Mouse (Mus musculus) liver, embryonic 14.5 days (tissue): ENCODE measurements around the gene Gpr137c. TPM values are rescaled to one million over a fixed set of nuclear protein-coding genes. Genes with fewer than 3 reads are reported as not detected.

ENCODE experiments used
- ATAC-seq: fragments of 200-750 bp; cut with Nextera tagmentation; 2 replicates; pipeline ENCODE4 v1.8.0; 2017; ENCODE audit warnings: moderate number of reproducible peaks, mild to moderate bottlenecking, moderate library complexity; ENCODE audit not compliant: insufficient read depth
- DNase-seq, 3 experiments: peaks; one replicate each; pipeline ENCODE4 v3.0.0-alpha.2; 2012 to 2013; ENCODE audit warnings: low read depth in 3 of 3, low spot score in 3 of 3
- H3K27ac ChIP-seq: fragments of 300-500 bp; sonication (generic); 2 replicates; pipeline ENCODE4 v1.5.1; 2014; ENCODE audit warnings: moderate library complexity, mild to moderate bottlenecking, control low read depth, inconsistent platforms
- H3K27me3 ChIP-seq: fragments of 300-500 bp; sonication (generic); 2 replicates; pipeline ENCODE4 v1.6.1; 2014; ENCODE audit warnings: mild to moderate bottlenecking, low read length, moderate library complexity; ENCODE audit not compliant: control insufficient read depth, insufficient read depth
- H3K36me3 ChIP-seq: fragments of 300-500 bp; sonication (generic); replicated peaks from 2 replicates; pipeline ENCODE4 v1.6.1; 2014; ENCODE audit warnings: low read depth; ENCODE audit not compliant: control insufficient read depth, insufficient read depth
- H3K4me1 ChIP-seq, 2 experiments: fragments of 200-500 bp in 1 of 2; fragments of 300-500 bp in 1 of 2; sonication (generic) in 1 of 2; replicated peaks; 2 replicates each; pipeline ENCODE4 v1.6.1; 2012 to 2014; ENCODE audit warnings: antibody characterized with exemption in 1 of 2, inconsistent platforms in 1 of 2, low read length in 1 of 2; ENCODE audit not compliant: control insufficient read depth in 2 of 2, insufficient read depth in 2 of 2
- H3K4me2 ChIP-seq: fragments of 300-500 bp; sonication (generic); 2 replicates; pipeline ENCODE4 v1.6.1; 2014; ENCODE audit warnings: low read depth, mild to moderate bottlenecking, control low read depth, moderate library complexity
- H3K4me3 ChIP-seq, 2 experiments: fragments of 200-500 bp in 1 of 2; fragments of 300-500 bp in 1 of 2; sonication (generic) in 1 of 2; 2 replicates each; pipeline ENCODE4 v1.5.1; 2012 to 2014; ENCODE audit warnings: low read depth in 2 of 2, low read length in 2 of 2, mild to moderate bottlenecking in 2 of 2, control low read depth in 1 of 2, inconsistent platforms in 1 of 2, moderate library complexity in 1 of 2; ENCODE audit not compliant: insufficient read depth in 1 of 2
- H3K9ac ChIP-seq: fragments of 300-500 bp; sonication (generic); replicated peaks from 2 replicates; pipeline ENCODE4 v1.6.1; 2014; ENCODE audit warnings: mild to moderate bottlenecking, control low read depth, moderate library complexity
- H3K9me3 ChIP-seq: fragments of 300-500 bp; sonication (generic); 2 replicates; pipeline ENCODE4 v1.6.1; 2016; ENCODE audit warnings: low read length, mixed read lengths; ENCODE audit not compliant: control insufficient read depth
- CTCF ChIP-seq: IDR thresholded peaks from 2 replicates; pipeline ENCODE4 v1.5.1; 2016; ENCODE audit warnings: antibody characterized with exemption, low read depth, control low read depth
- EP300 ChIP-seq: IDR thresholded peaks from 2 replicates; pipeline ENCODE4 v1.6.1; 2016; ENCODE audit warnings: antibody characterized with exemption, low read depth
- WGBS: fragments of 180-500 bp; shearing (Covaris S2); extraction: QIAGEN DNeasy Blood & Tissue Kit; methylation state at CpG from one replicate; pipeline ENCODE4 v1.1.7; 2014; ENCODE audit not compliant: insufficient replicate concordance; 5-methylcytosine and 5-hydroxymethylcytosine counted together
- polyA plus RNA-seq, 2 experiments: library from polyadenylated mRNA; depleted of rRNA in 1 of 2; stranded (reverse) in 1 of 2; unstranded in 1 of 2; fragments of >200 nt; fragmentation: Nextera tagmentation in 1 of 2; extraction: Ambion mirVana in 1 of 2; gene quantifications; 2 replicates each; pipeline versions ENCODE4 v1.2.1 to v1.2.3; 2012 to 2014

Gpr137c gene
- polyA plus RNA-seq, 2 experiments: 0.25 to 0.37 TPM

DNA sequence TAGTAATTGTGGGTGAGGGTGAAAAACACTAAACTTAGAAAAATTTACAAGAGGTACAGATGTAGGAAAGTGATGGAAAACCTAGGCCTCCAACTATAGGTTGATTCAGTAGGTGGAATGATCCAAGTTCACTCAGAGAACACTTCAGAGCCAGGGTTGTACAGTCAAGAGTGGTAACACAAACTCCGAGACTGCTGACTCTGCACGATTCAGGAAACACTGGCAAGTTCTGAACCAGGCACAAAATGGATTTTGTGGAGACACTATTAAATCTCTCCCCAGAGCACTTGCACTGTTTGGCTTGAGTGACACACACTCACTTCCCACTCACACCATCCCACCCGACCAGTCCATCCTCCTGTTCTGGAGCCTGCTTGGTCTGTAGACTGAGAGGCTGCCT lies 103.8 kb downstream of the Gpr137c start:
- 74% methylated on average over 3 of the region's 3 CpGs for WGBS
- Histone ChIP-seq H3K9me3 (no peaks in the 10 kb centered on the region), H3K4me2 (no peak overlapping the region), H3K36me3 (no peaks in the 10 kb centered on the region), H3K4me1 (peaks cover 43 to 45% of the 10 kb centered on the region in 2 experiments), H3K9ac (no peak overlapping the region), H3K27ac (no peak overlapping the region), H3K4me3 (no peak overlapping the region), H3K27me3 (no peaks in the 10 kb centered on the region)
- ATAC-seq (no peak), DNase-seq (no peak)
- TF ChIP-seq CTCF (no peak), EP300 (no peak)

DNA sequence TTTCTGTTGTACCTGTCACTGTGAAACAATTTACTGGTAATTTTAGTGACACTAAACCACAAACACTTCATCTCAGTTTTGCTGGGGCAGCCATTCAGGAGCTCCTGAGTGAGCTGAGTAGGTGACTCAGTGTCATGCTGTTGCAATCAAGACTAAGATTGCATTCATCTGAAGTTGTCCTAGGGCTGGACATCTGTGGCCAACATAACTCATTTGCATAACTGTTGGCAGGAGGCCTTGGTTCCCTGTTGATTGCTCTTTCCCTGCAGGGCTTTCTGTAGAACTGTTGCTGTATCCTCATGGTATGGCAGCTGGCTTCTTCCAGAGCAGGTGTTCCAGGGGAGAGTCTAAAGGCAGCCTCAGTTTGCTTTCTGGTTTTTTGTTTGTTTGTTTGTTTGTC lies 106.0 kb downstream of the Gpr137c start:
- Histone ChIP-seq H3K27ac (no peak overlapping the region), H3K36me3 (no peaks in the 10 kb centered on the region), H3K4me1 (peaks cover 38% of the 10 kb centered on the region in 2 experiments), H3K27me3 (no peaks in the 10 kb centered on the region), H3K9ac (no peak overlapping the region), H3K4me2 (no peak overlapping the region), H3K9me3 (no peaks in the 10 kb centered on the region), H3K4me3 (no peak overlapping the region)
- TF ChIP-seq CTCF (no peak), EP300 (no peak)
- DNase-seq (no peak), ATAC-seq (no peak)

DNA sequence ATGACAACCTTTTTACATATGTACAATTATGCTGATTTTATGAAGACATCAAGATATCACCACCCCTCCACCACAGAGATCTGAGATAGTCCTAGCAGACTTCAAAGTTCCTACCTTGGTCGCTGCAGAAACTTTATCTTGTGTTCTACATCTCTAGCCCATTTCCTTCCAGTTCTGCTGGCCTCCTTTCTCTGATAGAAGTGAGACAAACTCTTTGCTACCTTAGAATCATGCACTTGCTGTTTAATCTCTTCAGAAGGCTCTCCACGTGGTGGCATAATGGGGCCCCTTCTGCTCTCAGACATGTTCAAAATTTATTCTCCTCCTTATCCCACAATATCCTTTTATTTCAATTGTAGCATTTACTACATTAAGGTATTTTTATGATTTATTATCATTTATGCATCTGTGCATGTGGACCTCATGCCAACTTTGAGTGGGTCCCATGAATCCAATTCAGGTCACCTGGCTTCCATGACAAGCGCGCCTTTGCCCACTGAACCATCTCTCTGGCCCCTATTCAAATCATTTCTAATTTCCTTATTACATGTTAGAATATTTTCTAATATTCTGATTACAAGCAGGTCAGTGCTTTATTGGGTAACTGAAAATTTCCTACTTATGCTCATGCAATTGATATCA lies 108.7 kb downstream of the Gpr137c start:
- no peak overlapping the region for H3K4me3 ChIP-seq
- peaks cover 22% of the 10 kb centered on the region for H3K36me3 ChIP-seq
- WGBS: 57% methylated on average over 4 of the region's 4 CpGs
- TF ChIP-seq CTCF (no peak), EP300 (no peak)
- H3K27me3 ChIP-seq: no peaks in the 10 kb centered on the region
- no peak overlapping the region for H3K27ac ChIP-seq
- DNase-seq (no peak), ATAC-seq (no peak)
- H3K9ac ChIP-seq: no peak overlapping the region
- H3K4me2 ChIP-seq: no peak overlapping the region; the same call in 1 of the 2 replicates
- peaks cover 16 to 20% of the 10 kb centered on the region in 2 experiments for H3K4me1 ChIP-seq
- no peaks in the 10 kb centered on the region for H3K9me3 ChIP-seq

DNA sequence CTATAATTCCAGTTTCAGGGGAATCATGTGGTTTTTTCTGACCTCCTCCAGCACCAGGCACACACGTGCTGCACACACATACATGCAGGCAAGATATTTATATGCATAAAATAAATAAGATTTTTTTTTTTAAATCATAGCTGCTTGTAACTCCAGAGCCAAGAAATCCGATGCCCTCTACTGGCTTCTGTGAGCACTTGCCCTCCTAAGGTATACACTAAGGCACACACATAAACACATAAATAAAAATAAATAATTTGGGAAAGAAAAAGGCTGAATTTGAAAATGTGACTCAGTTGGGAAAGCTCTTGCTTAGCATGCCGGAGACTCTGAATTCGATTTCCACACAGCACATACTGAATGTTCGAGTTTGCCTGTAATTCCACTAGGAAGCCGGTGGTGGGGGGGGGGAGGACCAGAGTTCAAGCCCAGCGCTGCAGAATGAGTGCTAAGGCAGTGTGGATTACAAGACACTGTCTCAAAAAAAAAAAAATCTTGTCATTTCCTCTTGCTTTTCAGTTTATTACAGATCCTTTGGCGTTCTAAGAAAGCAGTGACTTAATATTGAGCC lies 109.6 kb downstream of the Gpr137c start:
- DNase-seq: no peak

DNA sequence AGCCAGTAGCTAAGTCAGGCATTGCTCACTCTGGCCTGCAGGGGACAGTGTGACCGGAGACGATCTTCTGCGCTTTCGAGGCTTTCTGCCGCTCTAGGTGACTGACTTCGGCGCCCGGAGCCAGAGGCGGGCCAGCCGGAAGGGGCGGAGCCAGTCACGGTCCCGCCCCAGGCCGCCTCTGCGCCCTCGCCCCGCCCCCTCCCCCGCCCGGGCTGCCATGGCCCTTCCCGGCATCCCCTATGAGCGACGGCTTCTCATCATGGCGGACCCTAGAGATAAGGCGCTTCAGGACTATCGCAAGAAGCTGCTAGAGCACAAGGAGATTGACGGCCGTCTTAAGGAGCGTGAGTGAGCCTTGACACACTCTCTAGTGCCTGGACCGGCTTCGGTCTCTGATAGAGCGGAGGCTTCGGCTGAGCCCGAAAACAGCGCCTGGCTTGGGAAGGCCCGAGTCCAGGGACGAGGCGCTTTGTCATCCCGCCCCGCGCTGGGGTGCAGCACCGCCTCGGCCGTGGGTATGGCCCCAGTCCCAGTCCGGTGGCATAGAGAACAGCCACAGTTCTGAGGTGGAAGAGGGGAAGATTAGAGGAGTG lies 110.2 kb downstream of the Gpr137c start, which contains the start of gene Psmc6:
Gene Psmc6, plus strand, starts transcription at position 200 of the 593 bp plus-strand sequence.
- Histone ChIP-seq H3K9me3 (no peaks in the 10 kb centered on the region), H3K4me1 (peaks cover 16 to 20% of the 10 kb centered on the region in 2 experiments), H3K9ac (peak within 1 kb of the TSS; percentile 98), H3K36me3 (peaks cover 30% of the 10 kb centered on the region), H3K4me2 (peak within 1 kb of the TSS; percentile 77), H3K27ac (peak within 1 kb of the TSS; percentile 95), H3K4me3 (peak within 1 kb of the TSS; percentile 91 to 97), H3K27me3 (no peaks in the 10 kb centered on the region)
- ATAC-seq (peak; percentile 94), DNase-seq (peak; percentile 87 to 92 (median 90))
- WGBS: under 1% methylated on average over 44 of the region's 44 CpGs
- TF ChIP-seq EP300 (no peak), CTCF (peak; percentile 96)

More for the DNA sequence above, 109.6 kb downstream of the Gpr137c start:
- Histone ChIP-seq H3K9me3 (no peaks in the 10 kb centered on the region), H3K36me3 (peaks cover 27% of the 10 kb centered on the region), H3K4me1 (peaks cover 16 to 20% of the 10 kb centered on the region in 2 experiments), H3K27me3 (no peaks in the 10 kb centered on the region), H3K4me3 (peak overlapping the region; percentile 42 to 91), H3K27ac (peak overlapping the region; percentile 21), H3K9ac (peak overlapping the region; percentile 23; the same call in 1 of the 2 replicates), H3K4me2 (peak overlapping the region; percentile 66)
- 12% methylated on average over 8 of the region's 8 CpGs for WGBS
- TF ChIP-seq EP300: no peak
- TF ChIP-seq CTCF: no peak
- ATAC-seq: peak; percentile 3; the same call in 1 of the 2 replicates

Other genes starting within 250 kb of the Gpr137c start
- gene Ptger2, start 231.5 kb upstream of the Gpr137c start, polyA plus RNA-seq (2012; rRNA removed): 0.17 and 0.27 TPM in 2 replicates
- 0.38 and 0.47 TPM in 2 replicates for gene Ptger2, start 231.5 kb upstream of the Gpr137c start, polyA plus RNA-seq (2014; fragmentation: Nextera tagmentation; extraction: Ambion mirVana)
- 0.49 and 0.76 TPM in 2 replicates for gene Txndc16, start 611 bp downstream of the Gpr137c start, polyA plus RNA-seq (2012; rRNA removed)
- gene Txndc16, start 611 bp downstream of the Gpr137c start, polyA plus RNA-seq (2014; fragmentation: Nextera tagmentation; extraction: Ambion mirVana): 1.5 and 1.6 TPM in 2 replicates
- 10.2 and 12.1 TPM in 2 replicates for gene Ero1l, start 99.1 kb downstream of the Gpr137c start, polyA plus RNA-seq (2012; rRNA removed)
- 25.6 and 30.4 TPM in 2 replicates for gene Ero1l, start 99.1 kb downstream of the Gpr137c start, polyA plus RNA-seq (2014; fragmentation: Nextera tagmentation; extraction: Ambion mirVana)
- gene Psmc6, start 110.1 kb downstream of the Gpr137c start, polyA plus RNA-seq (2012; rRNA removed): 29.4 and 58.1 TPM in 2 replicates
- gene Psmc6, start 110.1 kb downstream of the Gpr137c start, polyA plus RNA-seq (2014; fragmentation: Nextera tagmentation; extraction: Ambion mirVana): 113 and 115 TPM in 2 replicates
- gene Styx, start 131.4 kb downstream of the Gpr137c start, polyA plus RNA-seq (2012; rRNA removed): 2.4 and 3.8 TPM in 2 replicates
- gene Styx, start 131.4 kb downstream of the Gpr137c start, polyA plus RNA-seq (2014; fragmentation: Nextera tagmentation; extraction: Ambion mirVana): 15.5 and 21.3 TPM in 2 replicates
- 5.4 and 8.9 TPM in 2 replicates for gene Gnpnat1, start 185.2 kb downstream of the Gpr137c start, polyA plus RNA-seq (2012; rRNA removed)
- gene Gnpnat1, start 185.2 kb downstream of the Gpr137c start, polyA plus RNA-seq (2014; fragmentation: Nextera tagmentation; extraction: Ambion mirVana): 30.4 and 31.0 TPM in 2 replicates